Mouse (Mus musculus) intestine, embryonic 16.5 days (tissue): Measurements from ENCODE around the gene Gstp3. TPM values are rescaled to one million over a fixed set of nuclear protein-coding genes. Genes with fewer than 3 reads are reported as not detected.
"Not testable (repeated sequence)": the region's sequence is repeated elsewhere in the genome, so short reads cannot be mapped to it uniquely, and the experiment has no call there.

ENCODE experiments used
- ATAC-seq: fragments of 200-750 bp; cut with Nextera tagmentation; 2 replicates; pipeline ENCODE4 v1.8.0; 2017; ENCODE audit warnings: moderate TSS enrichment, moderate library complexity
- H3K27ac ChIP-seq: fragments of 300-500 bp; sonication (generic); 2 replicates; pipeline ENCODE4 v1.5.1; 2014; ENCODE audit warnings: mild to moderate bottlenecking, low read length
- H3K27me3 ChIP-seq: fragments of 300-500 bp; sonication (generic); replicated peaks from 2 replicates; pipeline ENCODE4 v1.6.1; 2014; ENCODE audit warnings: low read length, control low read depth, mixed read lengths; ENCODE audit not compliant: control insufficient read depth, insufficient read depth
- H3K36me3 ChIP-seq: fragments of 300-500 bp; sonication (generic); 2 replicates; pipeline ENCODE4 v1.6.1; 2014; ENCODE audit warnings: low read length, control low read depth; ENCODE audit not compliant: control insufficient read depth, insufficient read depth
- H3K4me1 ChIP-seq: fragments of 300-500 bp; sonication (generic); 2 replicates; pipeline ENCODE4 v1.6.1; 2014; ENCODE audit warnings: low read length, control low read depth, mixed read lengths; ENCODE audit not compliant: control insufficient read depth, insufficient read depth
- H3K4me2 ChIP-seq: fragments of 300-500 bp; sonication (generic); 2 replicates; pipeline ENCODE4 v1.6.1; 2014; ENCODE audit warnings: low read depth, low read length, control low read depth
- H3K4me3 ChIP-seq: fragments of 300-500 bp; sonication (generic); 2 replicates; pipeline ENCODE4 v1.5.1; 2014; ENCODE audit warnings: mild to moderate bottlenecking, low read length
- H3K9ac ChIP-seq: fragments of 300-500 bp; sonication (generic); 2 replicates; pipeline ENCODE4 v1.6.1; 2014; ENCODE audit warnings: low read depth, low read length
- H3K9me3 ChIP-seq: fragments of 300-500 bp; sonication (generic); 2 replicates; pipeline ENCODE4 v1.6.1; 2016; ENCODE audit warnings: low read length, control low read depth; ENCODE audit not compliant: control insufficient read depth
- WGBS: fragments of 180-500 bp; shearing (Covaris S2); extraction: QIAGEN DNeasy Blood & Tissue Kit; methylation state at CpG from one replicate; pipeline ENCODE4 v1.1.7; 2014; 5-methylcytosine and 5-hydroxymethylcytosine counted together
- polyA plus RNA-seq: library from polyadenylated mRNA; unstranded; fragments of >200 nt; fragmentation: Nextera tagmentation; extraction: Ambion mirVana; gene quantifications from 2 replicates; pipeline ENCODE4 v1.2.1, GENCODE M21; 2015

Gene Gstp3
- polyA plus RNA-seq, 1 experiment from 2014 or later, result 15.1 TPM

- H3K9ac ChIP-seq, ATAC-seq, H3K27me3 ChIP-seq, H3K4me3 ChIP-seq, H3K9me3 ChIP-seq, H3K4me2 ChIP-seq, H3K27ac ChIP-seq, H3K36me3 ChIP-seq: not testable (repeated sequence)
- 93% methylated on average over 5 of the region's 5 CpGs for WGBS
- H3K4me1 ChIP-seq, result peaks cover 13% of the 10 kb centered on the region
These were observed 18.4 kb downstream of the Gstp3 start for GRCm38 (mm10) chr19:4040941-4041340.

- peak within 1 kb of the TSS; percentile 86 for H3K9ac ChIP-seq
- peak within 1 kb of the TSS; percentile 84 for H3K27ac ChIP-seq
These were observed 21.6 kb downstream of the Gstp3 start, which contains the start of gene Gstp1 for GRCm38 (mm10) chr19:4037788-4038232. Gene Gstp1 (minus strand): TSS chr19:4037985.

GRCm38 (mm10) chr19:4037154-4037787, 22.1 kb downstream of the Gstp3 start:
- not testable (repeated sequence) for H3K27me3 ChIP-seq, H3K9me3 ChIP-seq, H3K36me3 ChIP-seq
- Histone ChIP-seq H3K4me3 (peak overlapping the region; percentile 72), H3K4me1 (peaks cover 16% of the 10 kb centered on the region), H3K9ac (peak overlapping the region; percentile 86), H3K4me2 (peak overlapping the region; percentile 80), H3K27ac (peak overlapping the region; percentile 84)
- peak; percentile 5; the same call in 1 of the 2 replicates for ATAC-seq
- 25% methylated on average over 7 of the region's 8 CpGs for WGBS

More at GRCm38 (mm10) chr19:4037788-4038232, 21.6 kb downstream of the Gstp3 start, which contains the start of gene Gstp1:
- H3K4me1 ChIP-seq, result peaks cover 16% of the 10 kb centered on the region
- WGBS, result under 1% methylated on average over 26 of the region's 26 CpGs
- H3K27me3 ChIP-seq, result no peaks in the 10 kb centered on the region
- peak; percentile 78 for ATAC-seq
- peak within 1 kb of the TSS; percentile 72 for H3K4me3 ChIP-seq
- peak within 1 kb of the TSS; percentile 80 for H3K4me2 ChIP-seq
- no peaks in the 10 kb centered on the region for H3K9me3 ChIP-seq
- 0 out of 2 replicates have a peak, but pooled peaks cover 2% of the 10 kb centered on the region for H3K36me3 ChIP-seq

DNA sequence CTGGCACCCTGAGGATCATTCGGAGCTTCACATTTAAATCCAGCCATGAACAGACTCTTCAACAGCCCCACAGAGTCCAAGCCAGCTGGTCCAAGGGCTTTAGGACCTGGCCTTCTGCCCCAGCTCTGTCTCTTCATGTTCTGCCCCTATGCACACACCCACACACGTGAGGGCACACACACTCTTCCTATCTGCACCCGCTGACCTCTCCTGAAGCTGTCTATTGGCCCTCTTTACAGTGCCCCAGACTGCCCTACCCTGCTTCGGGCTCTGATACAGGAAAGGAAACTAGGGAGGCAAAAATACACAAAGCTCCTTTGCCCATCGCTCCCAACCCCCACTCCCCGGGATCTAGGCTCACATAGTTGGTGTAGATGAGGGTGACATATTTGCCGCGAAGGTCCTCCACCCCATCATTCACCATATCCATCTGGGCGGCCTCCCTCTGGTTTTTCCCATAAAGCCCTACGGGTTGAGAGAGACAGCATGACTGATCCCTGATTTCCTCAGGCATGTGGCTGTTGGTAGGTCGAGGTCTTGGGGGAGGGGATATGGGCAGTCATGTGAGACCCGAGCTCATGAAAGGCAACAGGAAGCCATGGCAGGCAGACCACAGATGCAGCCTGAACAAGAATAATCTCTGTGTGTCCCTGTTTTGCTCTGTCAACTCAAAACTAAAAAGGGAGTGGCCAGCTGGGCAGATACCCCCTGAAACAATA, 22.9 kb downstream of the Gstp3 start:
- H3K27me3 ChIP-seq, result no peaks in the 10 kb centered on the region
- 0 out of 2 replicates have a peak, but pooled peaks cover 2% of the 10 kb centered on the region for H3K36me3 ChIP-seq
- peak; percentile 72 for ATAC-seq
- peak overlapping the region; percentile 30 for H3K4me3 ChIP-seq
- peak overlapping the region; percentile 7 for H3K27ac ChIP-seq
- 66% methylated on average over 12 of the region's 12 CpGs for WGBS
- H3K9ac ChIP-seq, result peak overlapping the region; percentile 58
- peak overlapping the region; percentile 46 for H3K4me2 ChIP-seq
- no peaks in the 10 kb centered on the region for H3K9me3 ChIP-seq
- H3K4me1 ChIP-seq, result peaks cover 16% of the 10 kb centered on the region

GRCm38 (mm10) chr19:4033742-4034141, 25.6 kb downstream of the Gstp3 start:
- no peaks in the 10 kb centered on the region for H3K9me3 ChIP-seq
- no peak overlapping the region for H3K4me3 ChIP-seq
- H3K27me3 ChIP-seq, result no peaks in the 10 kb centered on the region
- peak overlapping the region; percentile 81 for H3K27ac ChIP-seq
- 46% methylated on average over 5 of the region's 5 CpGs for WGBS
- H3K4me2 ChIP-seq, result 0 out of 2 replicates have a peak overlapping the region, but pooled peaks have one; percentile 6
- 0 out of 2 replicates have a peak overlapping the region, but pooled peaks have one; percentile 21 for H3K9ac ChIP-seq
- H3K36me3 ChIP-seq, result 0 out of 2 replicates have a peak, but pooled peaks cover 2% of the 10 kb centered on the region
- peaks cover 16% of the 10 kb centered on the region for H3K4me1 ChIP-seq
- 0 out of 2 replicates have a peak, but pooled peaks have one; percentile 27 for ATAC-seq

- H3K27me3 ChIP-seq, result no peaks in the 10 kb centered on the region
- peaks cover 15% of the 10 kb centered on the region for H3K4me1 ChIP-seq
- 66% methylated on average over 3 of the region's 3 CpGs for WGBS
- no peak overlapping the region for H3K9ac ChIP-seq
- peak overlapping the region; percentile 81 for H3K27ac ChIP-seq
- H3K4me2 ChIP-seq, result 0 out of 2 replicates have a peak overlapping the region, but pooled peaks have one; percentile 6
- H3K36me3 ChIP-seq, result 0 out of 2 replicates have a peak, but pooled peaks cover 2% of the 10 kb centered on the region
- peak; percentile 52 for ATAC-seq
- H3K4me3 ChIP-seq, result no peak overlapping the region
- no peaks in the 10 kb centered on the region for H3K9me3 ChIP-seq
These were observed 26.1 kb downstream of the Gstp3 start for GRCm38 (mm10) chr19:4033298-4033697.

DNA sequence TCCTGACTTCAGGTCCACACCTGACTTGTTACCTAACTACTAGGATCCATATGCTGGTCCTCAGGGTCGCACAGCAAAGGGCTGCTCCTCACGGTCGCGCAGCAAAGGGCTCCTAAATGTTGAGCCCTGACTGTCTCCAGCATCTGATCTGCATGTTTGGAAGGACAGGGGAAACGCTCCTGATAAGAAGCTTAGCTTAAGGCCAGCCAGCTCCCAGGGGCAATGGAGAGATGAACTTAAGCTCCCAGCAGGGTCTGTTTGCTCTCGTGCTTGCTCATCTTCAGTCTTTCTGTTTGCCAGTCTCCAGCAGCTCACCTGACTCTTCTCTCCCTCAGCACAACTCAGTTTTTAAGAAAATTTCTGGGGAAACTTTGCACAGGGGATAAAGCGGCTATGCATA, 26.7 kb downstream of the Gstp3 start:
- Histone ChIP-seq H3K4me3 (no peak overlapping the region), H3K4me1 (peaks cover 12% of the 10 kb centered on the region; the same call in 1 of the 2 replicates), H3K9ac (no peak overlapping the region), H3K27me3 (no peaks in the 10 kb centered on the region), H3K36me3 (0 out of 2 replicates have a peak, but pooled peaks cover 2% of the 10 kb centered on the region), H3K4me2 (no peak overlapping the region), H3K9me3 (no peaks in the 10 kb centered on the region), H3K27ac (peak overlapping the region; percentile 51; the same call in 1 of the 2 replicates)
- 55% methylated on average over 7 of the region's 7 CpGs for WGBS
- no peak for ATAC-seq

DNA sequence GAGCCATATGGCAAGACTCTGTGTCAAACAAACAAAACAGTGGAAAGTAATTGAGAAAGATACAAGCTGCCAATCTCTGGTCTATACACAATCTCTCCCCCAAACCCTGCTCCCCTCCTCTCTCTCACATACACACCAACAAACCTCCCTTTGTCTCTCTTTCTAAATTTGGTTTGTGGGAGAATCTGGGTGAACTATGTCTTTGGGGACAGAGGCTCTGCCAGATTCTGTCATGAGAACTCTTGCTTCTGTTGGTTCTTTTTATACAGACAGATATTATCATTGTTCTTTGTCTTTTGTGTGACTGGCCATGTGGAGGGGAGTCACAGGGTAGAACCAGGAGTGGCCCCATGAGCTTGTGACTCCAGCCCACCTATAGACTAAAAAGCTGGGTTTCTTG, 31.8 kb downstream of the Gstp3 start:
- Histone ChIP-seq H3K27ac (no peak overlapping the region), H3K4me1 (no peaks in the 10 kb centered on the region), H3K9ac (no peak overlapping the region), H3K27me3 (no peaks in the 10 kb centered on the region), H3K36me3 (no peaks in the 10 kb centered on the region), H3K4me2 (no peak overlapping the region), H3K4me3 (no peak overlapping the region), H3K9me3 (0 out of 2 replicates have a peak, but pooled peaks cover 3% of the 10 kb centered on the region)
- no peak for ATAC-seq

DNA sequence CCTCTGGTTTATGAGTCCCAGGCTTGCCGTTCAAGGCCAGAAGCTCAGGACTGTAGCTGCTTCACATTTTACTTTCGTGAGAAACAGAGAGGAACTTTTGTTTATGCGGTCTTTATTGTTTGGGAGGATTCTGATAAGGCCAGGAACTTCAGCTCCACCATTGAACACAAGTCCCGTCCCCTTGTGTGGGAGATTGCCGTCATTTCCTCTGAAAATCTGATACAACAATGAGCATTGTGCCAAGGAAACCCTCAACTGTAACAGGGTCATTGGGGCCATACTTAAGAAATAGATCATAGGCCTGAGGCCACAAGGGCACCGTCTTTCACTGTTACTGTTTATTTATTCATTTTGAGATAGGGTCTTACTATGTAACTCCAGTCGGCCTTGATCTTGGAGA, 36.2 kb downstream of the Gstp3 start:
- H3K27ac ChIP-seq, result no peak overlapping the region
- 68% methylated on average over 7 of the region's 7 CpGs for WGBS
- H3K4me2 ChIP-seq, result no peak overlapping the region
- H3K4me3 ChIP-seq, result no peak overlapping the region
- peaks cover 12% of the 10 kb centered on the region; the same call in 1 of the 2 replicates for H3K4me1 ChIP-seq
- H3K27me3 ChIP-seq, result no peaks in the 10 kb centered on the region
- ATAC-seq, result no peak
- no peaks in the 10 kb centered on the region for H3K36me3 ChIP-seq
- no peak overlapping the region for H3K9ac ChIP-seq
- H3K9me3 ChIP-seq, result 0 out of 2 replicates have a peak, but pooled peaks cover 3% of the 10 kb centered on the region
